14 mouse cellular contexts compared by ENCODE assay signal in genomic region chr6:84746847-84747395, GRCm38 (mm10).
A peak's percentile ranks its signal among the peaks of the same experiment; 100 is the strongest.
DNase-seq lines count a peak whose midpoint lies in the region; ATAC-seq lines count a peak whose summit lies in the region.
"Had no signal": no experiment of that assay in that cellular context is flagged by ENCODE, and none has a peak within 500 bp of the region (broad histone marks: within the 10 kb centered on the region; RNA-seq: fewer than 3 reads in every experiment).

No protein-coding gene starts in this region.

- DNase-seq in kidney, postnatal 4 days, result peak; percentile 5 to 10
- no peak for DNase-seq in kidney, postnatal 10 days
- DNase-seq in brain, embryonic 18.5 days (ENCODE audit: low read depth, low spot score), result peak; percentile 10
- peak; percentile 8 for DNase-seq in embryo, embryonic 9.5 days (ENCODE audit: extremely low spot score)
- DNase-seq in midbrain, embryonic 11.5 days (ENCODE audit: low spot score, missing footprints), result peak; percentile 91
- no peak for DNase-seq in urinary bladder, adult 2 months (ENCODE audit: low spot score)
- DNase-seq: gastrocnemius, adult 2 months; kidney, adult 9 months; thymus, postnatal 36 days had no signal

- H3K27ac ChIP-seq in midbrain, embryonic 11.5 days (ENCODE audit: low read depth, low read length), result no peak overlapping the region; the same call in 1 of the 2 replicates
- H3K27ac ChIP-seq: gastrocnemius, adult 2 months; heart, embryonic 10.5 days; limb, embryonic 15.5 days; lung, embryonic 15.5 days; stomach, embryonic 15.5 days had no signal

- no peaks in the 10 kb centered on the region for H3K36me3 ChIP-seq in midbrain, embryonic 11.5 days (ENCODE audit: control insufficient read depth, insufficient read depth, low read length)
- H3K36me3 ChIP-seq: heart, embryonic 10.5 days; limb, embryonic 15.5 days; lung, embryonic 15.5 days; stomach, embryonic 15.5 days had no signal

- no peak overlapping the region for H3K4me3 ChIP-seq in midbrain, embryonic 11.5 days (ENCODE audit: low read depth, low read length)
- H3K4me3 ChIP-seq: gastrocnemius, adult 2 months; heart, embryonic 10.5 days; limb, embryonic 15.5 days; lung, embryonic 15.5 days; stomach, embryonic 15.5 days had no signal

- peak; percentile 82 for ATAC-seq in midbrain, embryonic 11.5 days (ENCODE audit: low FRiP score)
- no peak for ATAC-seq in CD4-positive, CD25-positive, alpha-beta regulatory T cell, adult 4 months

- no peak overlapping the region for H3K9ac ChIP-seq in midbrain, embryonic 11.5 days (ENCODE audit: low read length)
- H3K9ac ChIP-seq: limb, embryonic 15.5 days; lung, embryonic 15.5 days; stomach, embryonic 15.5 days had no signal

- no peak overlapping the region for H3K4me2 ChIP-seq in midbrain, embryonic 11.5 days
- H3K4me2 ChIP-seq: limb, embryonic 15.5 days; lung, embryonic 15.5 days; stomach, embryonic 15.5 days had no signal

- H3K9me3 ChIP-seq in midbrain, embryonic 11.5 days (ENCODE audit: control insufficient read depth, low read length), result no peaks in the 10 kb centered on the region
- H3K9me3 ChIP-seq: heart, embryonic 10.5 days; limb, embryonic 15.5 days; lung, embryonic 15.5 days; stomach, embryonic 15.5 days had no signal

- 39% methylated on average over 10 of the region's 10 CpGs for WGBS in midbrain, embryonic 11.5 days

- H3K4me1 ChIP-seq in midbrain, embryonic 11.5 days (ENCODE audit: control insufficient read depth, insufficient read depth, low read length), result peaks cover 11% of the 10 kb centered on the region; the same call in 1 of the 2 replicates
- H3K4me1 ChIP-seq: heart, embryonic 10.5 days; limb, embryonic 15.5 days; lung, embryonic 15.5 days; stomach, embryonic 15.5 days had no signal

- no peaks in the 10 kb centered on the region for H3K27me3 ChIP-seq in midbrain, embryonic 11.5 days (ENCODE audit: control insufficient read depth, insufficient read depth, low read length)
- H3K27me3 ChIP-seq: limb, embryonic 15.5 days; lung, embryonic 15.5 days; stomach, embryonic 15.5 days had no signal

Comparison
In these comparisons a context has a peak if more than half of its experiments do, and no peak if none do; other contexts are left out.
1. DNase-seq: peak in kidney, postnatal 4 days (2 of 2), brain, embryonic 18.5 days (single experiment), embryo, embryonic 9.5 days (single experiment) and midbrain, embryonic 11.5 days (single experiment); none in kidney, postnatal 10 days (single experiment) and urinary bladder, adult 2 months (single experiment).